Comparison of ENCODE assay signal across 18 mouse cellular contexts in genomic region chr1:64826348-64827103, GRCm38 (mm10).
A peak's percentile ranks its signal among the peaks of the same experiment; 100 is the strongest.
DNase-seq lines count a peak whose midpoint lies in the region; ATAC-seq and TF ChIP-seq lines count a peak whose summit lies in the region.
"Had no signal": no experiment of that assay in that cellular context is flagged by ENCODE, and none has a peak within 500 bp of the region (broad histone marks: within the 10 kb centered on the region; RNA-seq: fewer than 3 reads in every experiment).

No protein-coding gene starts in this region.

- no peak overlapping the region for H3K9ac ChIP-seq in intestine, embryonic 15.5 days
- H3K9ac ChIP-seq: stomach, embryonic 15.5 days had no signal

- 45% methylated on average over 6 of the region's 6 CpGs for WGBS in intestine, embryonic 15.5 days

- peak; percentile 43; the same call in 1 of the 2 replicates for ATAC-seq in G1E (ENCODE audit: extremely low read depth, insufficient number of reproducible peaks, low FRiP score, poor library complexity, severe bottlenecking)
- peak; percentile 77 for ATAC-seq in intestine, embryonic 15.5 days
- ATAC-seq: activated CD4-positive, CD25-positive, alpha-beta regulatory T cell, adult 4 months; forebrain, embryonic 14.5 days; inflammation-experienced regulatory T-cells, adult 6 months had no signal

- TF ChIP-seq CTCF in G1E (IDR thresholded peaks at IDR 0.05; ENCODE audit: low read depth, low read length): no peak

- DNase-seq in kidney, adult 11 months: peak; percentile 33
- DNase-seq in kidney, postnatal 4 days: no peak
- DNase-seq in G1E (ENCODE audit: low spot score): peak; percentile 43
- peak; percentile 35 for DNase-seq in kidney, postnatal 10 days
- DNase-seq in layer of hippocampus, adult 9-10 months (ENCODE audit: low spot score): no peak
- no peak for DNase-seq in layer of hippocampus, adult 18-20 months (ENCODE audit: low spot score in 2 of 2)
- DNase-seq in embryo, embryonic 11 days: no peak
- DNase-seq: cerebellum, adult 9-10 months; liver; lung, adult 2 months; lung, postnatal 36 days; right cerebral cortex, postnatal 14 days had no signal

- no peak overlapping the region for H3K4me2 ChIP-seq in intestine, embryonic 15.5 days (replicated peaks)
- H3K4me2 ChIP-seq: stomach, embryonic 15.5 days had no signal

- no peaks in the 10 kb centered on the region for H3K9me3 ChIP-seq in G1E (replicated peaks)
- H3K9me3 ChIP-seq in intestine, embryonic 15.5 days: no peaks in the 10 kb centered on the region
- H3K9me3 ChIP-seq: hindbrain, embryonic 10.5 days; stomach, embryonic 15.5 days had no signal

- H3K36me3 ChIP-seq in G1E (replicated peaks): no peaks in the 10 kb centered on the region
- H3K36me3 ChIP-seq in intestine, embryonic 15.5 days: no peaks in the 10 kb centered on the region
- H3K36me3 ChIP-seq: hindbrain, embryonic 10.5 days; stomach, embryonic 15.5 days had no signal

- no peak overlapping the region for H3K27ac ChIP-seq in intestine, embryonic 15.5 days
- H3K27ac ChIP-seq: hindbrain, embryonic 10.5 days; stomach, embryonic 15.5 days had no signal

- peaks cover 64% of the 10 kb centered on the region for H3K4me1 ChIP-seq in G1E (ENCODE audit: insufficient read depth, low read depth, low read length)
- 0 out of 2 replicates have a peak, but pooled peaks cover 2% of the 10 kb centered on the region for H3K4me1 ChIP-seq in intestine, embryonic 15.5 days (replicated peaks)
- H3K4me1 ChIP-seq: hindbrain, embryonic 10.5 days; stomach, embryonic 15.5 days had no signal

- H3K27me3 ChIP-seq in G1E (ENCODE audit: insufficient read depth, low read length): no peaks in the 10 kb centered on the region
- H3K27me3 ChIP-seq in intestine, embryonic 15.5 days (replicated peaks): no peaks in the 10 kb centered on the region
- H3K27me3 ChIP-seq: stomach, embryonic 15.5 days had no signal

- H3K4me3 ChIP-seq in G1E (ENCODE audit: low read depth, low read length): no peak overlapping the region; the same call in 1 of the 2 replicates
- no peak overlapping the region for H3K4me3 ChIP-seq in intestine, embryonic 15.5 days (replicated peaks)
- H3K4me3 ChIP-seq: hindbrain, embryonic 10.5 days; stomach, embryonic 15.5 days had no signal

Comparison
In these comparisons a context has a peak if more than half of its experiments do, and no peak if none do; other contexts are left out.
1. DNase-seq: peak in kidney, adult 11 months (single experiment), G1E (single experiment) and kidney, postnatal 10 days (single experiment); none in kidney, postnatal 4 days (0 of 2), layer of hippocampus, adult 9-10 months (single experiment), layer of hippocampus, adult 18-20 months (0 of 2) and embryo, embryonic 11 days (single experiment).